ENCODE assay signal across 8 mouse cellular contexts in genomic region chr11:120437152-120437856, GRCm38 (mm10). TPM values are rescaled to one million over a fixed set of nuclear protein-coding genes. Genes with fewer than 3 reads are reported as not detected.
DNase-seq lines count a peak whose midpoint lies in the region; ATAC-seq lines count a peak whose summit lies in the region.

Gene Nploc4, minus strand, starts transcription at chr11:120437708.

- H3K4me3 ChIP-seq in embryonic facial prominence, embryonic 10.5 days: peak within 1 kb of the TSS; percentile 91
- peak within 1 kb of the TSS; percentile 98 for H3K4me3 ChIP-seq in intestine, embryonic 16.5 days (ENCODE audit: low read length)

- no peaks in the 10 kb centered on the region for H3K27me3 ChIP-seq in embryonic facial prominence, embryonic 10.5 days (replicated peaks; ENCODE audit: low read depth, poor library complexity, severe bottlenecking)
- H3K27me3 ChIP-seq in intestine, embryonic 16.5 days (replicated peaks; ENCODE audit: control insufficient read depth, insufficient read depth, low read length): no peaks in the 10 kb centered on the region

- peaks cover 14% of the 10 kb centered on the region for H3K4me1 ChIP-seq in embryonic facial prominence, embryonic 10.5 days
- H3K4me1 ChIP-seq in intestine, embryonic 16.5 days (ENCODE audit: control insufficient read depth, insufficient read depth, low read length): peaks cover 10% of the 10 kb centered on the region

- peaks cover 30% of the 10 kb centered on the region for H3K36me3 ChIP-seq in embryonic facial prominence, embryonic 10.5 days (replicated peaks)
- H3K36me3 ChIP-seq in intestine, embryonic 16.5 days (ENCODE audit: control insufficient read depth, insufficient read depth, low read length): no peaks in the 10 kb centered on the region

- intact Hi-C loops in left cerebral cortex, postnatal 25 days (cut with DNase I): loop anchor here (1.0 kb wide), 1 partner anchor 21 kb away; the partner anchor contains the start of genes Ccdc137 and Oxld1

- WGBS in embryonic facial prominence, embryonic 10.5 days: under 1% methylated on average over 77 of the region's 77 CpGs
- WGBS in intestine, embryonic 16.5 days: 1% methylated on average over 64 of the region's 77 CpGs

- H3K9ac ChIP-seq in intestine, embryonic 16.5 days (ENCODE audit: low read depth, low read length): peak within 1 kb of the TSS; percentile 96

- peak within 1 kb of the TSS; percentile 82 for H3K4me2 ChIP-seq in intestine, embryonic 16.5 days (ENCODE audit: low read depth, low read length)

- peak within 1 kb of the TSS; percentile 95 for H3K27ac ChIP-seq in embryonic facial prominence, embryonic 10.5 days (replicated peaks)
- peak within 1 kb of the TSS; percentile 83 for H3K27ac ChIP-seq in intestine, embryonic 16.5 days (ENCODE audit: low read length)

- no peaks in the 10 kb centered on the region for H3K9me3 ChIP-seq in embryonic facial prominence, embryonic 10.5 days
- no peaks in the 10 kb centered on the region for H3K9me3 ChIP-seq in intestine, embryonic 16.5 days (ENCODE audit: control insufficient read depth, low read length)

- DNase-seq in adrenal gland, postnatal 10 days: peak; percentile 94
- peak; percentile 95 for DNase-seq in embryonic facial prominence, embryonic 10.5 days (ENCODE audit: low spot score)
- no peak for DNase-seq in gonadal fat pad, adult 2 months (ENCODE audit: low read depth)
- DNase-seq in left cerebral cortex, postnatal 25 days (ENCODE audit: low spot score in 2 of 2): peak; percentile 85 to 86
- DNase-seq in mesoderm, embryonic 11.5 days (ENCODE audit: low read depth, low spot score): peak; percentile 94
- peak; percentile 67 to 73 for DNase-seq in right cerebral cortex, postnatal 36 days (ENCODE audit: low spot score in 2 of 2)
- peak; percentile 89 to 90 for DNase-seq in urinary bladder, postnatal 4 days (ENCODE audit: low spot score in 2 of 2)

- peak; percentile 91 for ATAC-seq in intestine, embryonic 16.5 days

RNA-seq across cellular contexts. Expression of gene Nploc4, which starts in this region (rescaled TPM):
- total RNA-seq in adrenal gland, postnatal 10 days (2021): 10 to 100 TPM; 59.7 to 67.0 TPM
- 45.3 and 51.9 TPM in 2 replicates for polyA plus RNA-seq in embryonic facial prominence, embryonic 10.5 days (2016; fragmentation: Nextera tagmentation; extraction: Ambion mirVana)
- 68.8 and 71.4 TPM in 2 replicates for polyA plus RNA-seq in gonadal fat pad, adult 2 months (2012; rRNA removed)
- 19.5 and 20.0 TPM in 2 replicates for polyA plus RNA-seq in intestine, embryonic 16.5 days (2015; fragmentation: Nextera tagmentation; extraction: Ambion mirVana)
- total RNA-seq in left cerebral cortex, postnatal 25 days (2021): 10 to 100 TPM; 67.5 to 71.1 TPM
